Mouse (Mus musculus): ENCODE data around the gene Rora.

The Rora gene

GRCm38 (mm10) chr9:68687251-68687874 is 33.8 kb downstream of the Rora start:
- no peak for DNase-seq (ENCODE audit: low read depth in 1 of 2, low spot score in 2 of 2)

DNA sequence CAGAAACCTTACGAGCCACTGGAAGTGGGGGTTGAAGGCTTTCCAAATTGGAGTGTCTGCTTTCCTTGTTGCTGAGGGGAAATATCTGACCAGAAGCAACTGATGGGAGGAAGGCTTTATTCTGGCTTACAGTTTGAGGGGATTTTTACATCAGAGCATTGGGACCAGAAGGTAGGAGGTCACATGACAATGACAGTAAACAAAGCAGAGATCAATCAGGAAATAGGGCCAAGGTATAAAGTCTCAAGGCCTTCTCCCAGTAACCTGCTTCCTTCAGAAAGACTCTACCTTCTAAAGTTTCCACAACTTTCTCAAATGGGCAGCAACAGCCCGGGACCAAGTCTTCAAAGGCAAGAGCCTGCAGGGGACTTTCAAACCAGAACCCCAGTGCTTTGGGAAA is 34.6 kb downstream of the Rora start:
- no peak for DNase-seq (ENCODE audit: low read depth in 1 of 2, low spot score in 2 of 2)

- DNase-seq (ENCODE audit: low read depth in 1 of 2, low spot score in 2 of 2), result no peak
Measured at GRCm38 (mm10) chr9:68689351-68689750, 35.8 kb downstream of the Rora start.

DNA sequence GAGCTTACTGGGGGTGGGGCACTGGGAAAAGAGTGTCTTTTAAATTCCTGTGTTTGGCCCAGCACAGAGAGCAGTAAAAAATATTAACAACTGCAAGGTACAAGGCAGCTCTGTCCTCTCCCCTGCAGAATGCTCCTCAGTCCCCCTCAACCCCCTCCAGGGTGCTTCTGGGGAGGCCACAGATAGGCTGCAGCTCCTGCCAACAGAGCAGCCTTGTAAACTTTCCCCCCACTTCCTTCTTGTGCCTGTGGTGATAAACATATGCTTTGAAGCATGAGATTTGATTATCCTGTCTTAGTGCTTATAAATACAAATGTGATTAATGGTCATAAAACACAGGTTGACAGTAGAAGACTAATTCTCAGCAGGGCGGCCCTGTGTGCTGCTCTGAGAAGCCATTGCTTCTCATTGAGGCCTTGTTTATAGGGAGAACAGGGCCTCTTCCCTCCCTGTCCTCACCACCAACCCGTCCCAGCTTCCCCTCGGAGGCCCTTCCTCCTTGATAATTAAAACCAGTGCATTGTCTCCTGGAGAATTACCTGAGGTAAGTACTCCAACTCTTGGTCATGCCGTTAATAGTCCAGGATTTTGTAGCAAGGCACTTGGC is 41.4 kb downstream of the Rora start:
- DNase-seq (ENCODE audit: low read depth in 1 of 2, low spot score in 2 of 2), result no peak

DNA sequence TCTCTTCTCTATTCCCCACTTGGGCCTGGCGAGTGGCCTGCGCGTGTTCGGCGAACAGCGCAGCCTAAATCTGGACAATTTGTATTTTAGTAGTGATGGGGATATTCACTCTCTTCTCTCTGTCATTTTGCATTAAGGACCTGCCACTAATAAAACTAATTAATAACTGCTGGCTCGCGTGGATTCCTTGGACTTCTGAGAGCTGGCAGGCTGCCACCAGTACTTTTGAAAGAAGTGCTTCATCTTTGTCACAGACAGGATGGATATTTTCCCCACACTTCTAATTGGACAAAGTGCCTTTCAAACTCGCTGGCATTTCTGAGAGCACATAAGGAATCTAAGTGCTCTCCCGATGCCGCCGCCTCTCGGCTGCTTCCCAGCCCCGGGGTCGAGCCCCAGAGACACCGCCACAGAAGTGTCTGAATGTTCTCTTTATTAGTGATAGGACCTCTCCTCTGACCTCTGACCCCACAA is 41.9 kb downstream of the Rora start:
- DNase-seq (ENCODE audit: low read depth in 1 of 2, low spot score in 2 of 2), result no peak

- DNase-seq (ENCODE audit: low read depth in 1 of 2, low spot score in 2 of 2), result no peak
Measured at GRCm38 (mm10) chr9:68696425-68696956, 42.9 kb downstream of the Rora start.

DNA sequence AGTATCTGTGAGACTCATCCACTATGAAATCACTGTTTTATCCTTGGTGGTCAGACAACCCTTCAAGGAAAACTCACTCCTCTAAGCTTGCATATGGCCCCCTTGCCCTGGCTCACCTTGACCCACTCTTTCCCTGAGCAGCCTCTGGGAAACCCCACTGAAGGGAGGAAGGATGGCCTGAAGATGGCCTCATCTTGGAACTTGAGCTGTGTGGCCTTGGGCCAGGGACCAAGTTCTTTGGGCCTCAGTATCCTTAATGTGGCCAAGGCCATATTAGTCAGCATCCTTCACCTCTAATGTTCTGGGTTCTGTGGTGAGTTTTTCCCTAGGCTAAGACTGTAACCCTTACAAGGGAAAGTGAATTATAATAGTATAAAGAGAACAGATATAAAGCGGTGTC is 45.8 kb downstream of the Rora start:
- DNase-seq (ENCODE audit: low read depth in 1 of 2, low spot score in 2 of 2), result no peak

- DNase-seq (ENCODE audit: low read depth in 1 of 2, low spot score in 2 of 2), result no peak
Measured at GRCm38 (mm10) chr9:68699856-68700255, 46.3 kb downstream of the Rora start.

- DNase-seq (ENCODE audit: low read depth in 1 of 2, low spot score in 2 of 2), result no peak
Measured at GRCm38 (mm10) chr9:68707636-68708035, 54.0 kb downstream of the Rora start.

DNA sequence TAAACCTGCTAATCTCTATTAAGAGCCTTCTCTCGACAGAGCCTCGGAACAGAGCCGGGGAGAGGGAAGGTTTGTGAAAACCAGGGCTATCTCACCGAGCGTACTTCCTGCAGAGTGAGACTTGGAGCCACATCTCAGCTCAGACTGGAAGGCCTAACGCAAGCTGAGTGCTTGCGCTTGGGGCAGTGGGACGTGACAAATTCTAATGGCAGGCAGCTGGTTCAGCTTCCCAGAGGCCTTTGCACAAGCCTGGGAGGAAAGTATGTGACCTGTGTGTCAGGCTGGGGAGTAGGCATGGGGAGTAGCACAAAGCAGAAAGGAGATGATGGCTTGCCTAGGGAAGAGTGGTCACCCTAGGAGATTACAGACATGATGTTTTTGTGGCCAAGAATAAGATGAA is 55.6 kb downstream of the Rora start:
- DNase-seq (ENCODE audit: low read depth in 1 of 2, low spot score in 2 of 2), result no peak

- no peak for DNase-seq (ENCODE audit: low read depth in 1 of 2, low spot score in 2 of 2)
Measured at GRCm38 (mm10) chr9:68710893-68711654, 57.5 kb downstream of the Rora start.

DNA sequence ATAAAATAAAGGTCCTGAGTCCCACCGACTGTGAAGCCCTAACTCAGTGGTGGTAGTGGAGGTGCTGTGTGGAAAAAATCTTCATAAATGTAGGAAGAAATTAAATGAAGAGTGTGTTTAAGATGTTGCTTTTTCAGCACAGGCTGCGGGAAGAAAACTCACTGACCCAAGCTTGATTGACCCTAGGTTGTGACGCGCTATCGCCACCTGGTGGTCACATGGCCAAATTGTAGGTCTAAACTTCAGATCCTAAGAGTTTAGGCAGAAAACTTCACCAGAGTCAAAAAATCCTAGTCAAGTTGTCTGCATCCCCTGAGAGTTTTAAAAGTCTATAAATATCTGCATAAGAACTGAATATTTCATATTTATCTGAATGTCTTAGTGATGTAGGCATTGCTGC is 63.4 kb downstream of the Rora start:
- no peak for DNase-seq (ENCODE audit: low read depth in 1 of 2, low spot score in 2 of 2)

DNA sequence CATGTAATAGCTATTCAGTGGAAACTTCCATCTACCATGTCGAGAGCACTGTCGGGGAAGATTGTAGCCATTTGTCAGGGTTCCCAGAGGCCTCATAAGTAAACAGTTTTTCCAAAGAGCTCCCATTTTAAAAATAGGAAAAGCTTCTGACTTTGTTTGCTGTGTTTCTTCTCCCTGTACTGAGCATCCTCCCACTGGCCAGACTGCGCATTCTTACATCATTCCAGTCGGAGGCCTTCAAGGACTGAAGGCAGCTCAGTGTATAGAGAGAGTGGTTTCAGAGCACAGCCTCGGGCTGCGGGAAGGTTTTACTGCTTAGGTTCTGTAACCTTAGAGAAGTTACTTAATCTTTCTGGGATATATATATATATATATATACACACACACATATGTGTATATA is 64.8 kb downstream of the Rora start:
- no peak for DNase-seq (ENCODE audit: low read depth in 1 of 2, low spot score in 2 of 2)

- DNase-seq (ENCODE audit: low read depth in 1 of 2, low spot score in 2 of 2), result no peak
Measured at GRCm38 (mm10) chr9:68719286-68719685, 65.7 kb downstream of the Rora start.

DNA sequence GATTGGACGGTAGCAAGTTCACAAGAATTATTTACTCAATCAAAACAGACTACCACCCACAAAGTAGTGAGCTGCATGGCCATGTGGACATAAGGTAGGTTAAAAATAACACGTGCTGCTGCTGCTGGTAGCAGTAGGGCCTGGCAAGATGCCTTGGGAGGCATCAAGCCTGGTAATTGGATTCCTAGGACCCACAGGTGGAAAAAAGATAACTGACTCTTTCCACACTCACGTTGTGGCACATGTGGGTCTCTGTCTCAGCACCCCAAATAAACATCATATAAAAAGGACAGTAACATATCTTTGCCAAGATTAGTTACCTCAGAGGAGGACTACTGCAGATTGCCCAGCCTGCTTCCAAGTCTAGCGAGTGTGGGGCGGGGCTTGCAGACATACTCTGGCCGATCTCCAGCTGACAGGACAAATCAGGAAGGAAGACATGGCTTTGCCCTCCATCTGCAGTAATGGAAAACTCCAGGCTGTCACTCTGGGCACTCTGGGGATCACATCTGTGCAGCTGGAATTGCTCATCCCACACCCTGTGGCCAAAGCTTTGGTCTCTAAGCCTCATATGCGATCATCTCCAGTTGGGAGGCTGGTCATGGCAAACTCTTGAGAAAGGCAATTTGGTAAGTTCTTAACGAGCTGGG is 71.2 kb downstream of the Rora start:
- no peak for DNase-seq (ENCODE audit: low read depth in 1 of 2, low spot score in 2 of 2)

DNA sequence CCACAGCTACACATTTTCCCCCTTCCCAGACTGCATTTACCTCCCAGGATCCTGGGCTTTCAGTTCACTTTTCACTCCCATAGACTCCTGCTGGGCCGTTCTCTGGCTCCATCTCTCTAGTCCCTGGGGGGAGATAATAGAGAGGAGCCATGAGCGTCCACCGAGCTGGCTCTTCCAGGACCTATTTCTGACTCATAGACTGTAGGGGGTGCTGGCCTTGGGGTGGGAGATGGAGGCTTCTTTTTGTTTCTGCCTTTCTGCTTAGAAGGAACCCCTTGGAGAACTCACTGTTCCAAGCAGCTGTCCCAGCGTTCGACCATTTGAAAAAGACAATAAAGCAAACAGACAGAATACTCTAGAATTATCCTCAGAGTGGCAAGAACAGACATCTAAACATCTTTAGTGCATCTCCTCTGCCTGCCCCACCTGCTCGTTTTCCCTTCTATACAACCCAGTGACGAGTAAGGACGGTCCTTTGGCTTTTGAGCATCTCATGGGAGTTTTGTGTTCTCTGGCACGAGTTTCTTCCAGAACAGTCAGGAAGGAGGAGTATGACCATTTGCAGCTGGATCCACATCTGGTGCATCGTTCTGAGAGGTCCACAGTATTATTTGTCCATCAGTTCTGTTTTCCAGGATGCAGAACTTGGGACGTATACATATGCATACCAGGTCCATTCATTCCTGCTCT is 73.7 kb downstream of the Rora start:
- DNase-seq (ENCODE audit: low read depth in 1 of 2, low spot score in 2 of 2), result no peak

- no peak for DNase-seq (ENCODE audit: low read depth in 1 of 2, low spot score in 2 of 2)
Measured at GRCm38 (mm10) chr9:68731438-68731837, 77.9 kb downstream of the Rora start.

DNA sequence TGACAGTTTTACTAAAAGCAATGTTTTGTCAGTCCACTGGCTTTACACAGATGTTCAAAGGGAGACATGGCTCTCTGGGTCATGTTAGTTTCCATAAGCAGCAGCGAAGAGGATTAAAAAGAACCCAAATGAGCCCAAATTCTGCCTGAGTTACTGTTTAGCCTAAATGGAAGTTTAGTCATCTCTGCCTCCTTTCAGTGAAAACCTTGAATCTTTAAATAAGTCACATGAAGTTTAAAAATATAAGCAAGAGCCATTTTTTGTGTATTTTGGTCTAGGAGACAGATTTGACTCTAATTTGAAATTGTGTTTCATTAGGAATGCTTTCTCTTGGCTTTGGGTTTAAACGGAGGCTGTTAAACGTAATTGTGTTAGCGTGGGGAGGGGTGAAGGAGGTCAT is 79.3 kb downstream of the Rora start:
- no peak for DNase-seq (ENCODE audit: low read depth in 1 of 2, low spot score in 2 of 2)

DNA sequence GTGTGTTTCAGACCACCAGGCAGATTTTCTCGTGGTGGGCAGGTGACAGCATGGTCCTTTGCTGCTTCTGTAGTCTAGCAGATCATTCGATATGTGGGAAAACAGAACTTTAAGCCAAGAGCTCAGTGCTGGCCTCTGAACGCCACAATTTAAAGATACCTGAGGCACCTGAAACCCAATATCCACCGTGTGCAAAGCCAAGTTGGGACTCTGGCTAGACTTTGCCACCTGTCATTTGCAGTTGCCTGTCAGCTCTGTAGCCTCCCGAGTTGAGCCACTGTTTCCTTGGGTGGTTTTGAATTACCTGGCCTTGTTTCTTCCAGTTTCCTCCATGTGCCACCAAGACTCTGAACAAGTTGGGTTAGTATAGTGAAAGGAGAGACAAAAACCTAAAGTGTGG is 82.3 kb downstream of the Rora start:
- DNase-seq (ENCODE audit: low read depth in 1 of 2, low spot score in 2 of 2), result no peak

DNA sequence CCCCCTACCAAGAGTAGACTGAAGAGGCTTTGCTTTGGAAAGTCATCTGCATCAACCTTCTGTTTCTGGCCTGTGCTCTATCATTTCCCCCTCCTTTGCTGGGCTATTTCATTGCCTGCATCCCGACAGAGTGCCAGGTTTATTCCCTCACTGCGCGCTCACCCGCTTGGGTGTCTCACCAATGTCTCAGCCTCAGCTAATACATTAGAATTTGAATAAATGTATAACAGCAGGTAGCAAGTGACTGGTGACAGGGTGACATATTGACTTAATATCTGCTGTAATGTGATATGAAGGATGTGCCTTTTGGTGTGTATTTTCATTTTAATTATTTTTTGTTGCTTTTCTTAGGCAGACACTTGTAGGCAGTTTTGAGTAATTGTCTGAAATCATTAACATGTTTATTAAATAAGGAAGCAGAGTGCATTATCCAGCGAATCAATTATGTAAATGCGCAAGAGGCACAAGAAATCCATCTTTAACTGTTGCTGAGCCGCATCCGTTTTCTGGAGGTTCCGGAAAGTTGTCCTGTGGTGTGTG is 83.7 kb downstream of the Rora start:
- no peak for DNase-seq (ENCODE audit: low read depth in 1 of 2, low spot score in 2 of 2)

Measured in monocyte, adult 2 months (primary cell).